Mouse (Mus musculus) lung, adult 2 months (tissue): ENCODE results near the gene Spns2. TPM values are rescaled to one million over a fixed set of nuclear protein-coding genes. Genes with fewer than 3 reads are reported as not detected.

Source experiments
- DNase-seq: peaks from one replicate; pipeline ENCODE4 v3.0.0; 2022
- H3K4me1 ChIP-seq: fragments of 200-500 bp; 2 replicates; pipeline ENCODE4 v1.6.1; 2011; ENCODE audit warnings: low read length; ENCODE audit not compliant: control insufficient read depth, insufficient read depth
- H3K4me3 ChIP-seq: fragments of 200-500 bp; replicated peaks from 2 replicates; pipeline ENCODE3; 2011; ENCODE audit warnings: low read depth, mild to moderate bottlenecking, control low read depth, low read length; ENCODE audit errors: extremely low read depth
- CTCF ChIP-seq: fragments of 200-500 bp; IDR thresholded peaks from 2 replicates; pipeline ENCODE4 v1.5.1; 2011; ENCODE audit warnings: mild to moderate bottlenecking, low read length, control low read depth; ENCODE audit not compliant: insufficient read depth
- POLR2A ChIP-seq: fragments of 200-500 bp; IDR thresholded peaks from 2 replicates; pipeline ENCODE4 v1.6.1; 2011; ENCODE audit warnings: low read depth, mild to moderate bottlenecking, control low read depth, low read length, borderline replicate concordance; ENCODE audit errors: extremely low read depth
- WGBS: fragments of 180-500 bp; shearing (Covaris S2); methylation state at CpG from one replicate; pipeline ENCODE4 v1.1.7; 2018; 5-methylcytosine and 5-hydroxymethylcytosine counted together
- polyA plus RNA-seq: library from polyadenylated mRNA; depleted of rRNA; stranded (reverse); fragments of >200 nt; gene quantifications from 2 replicates; pipeline ENCODE4 v1.2.3, GENCODE M21; 2012; rRNA removed

Gene Spns2
- 103 and 126 TPM in 2 replicates for polyA plus RNA-seq

DNA sequence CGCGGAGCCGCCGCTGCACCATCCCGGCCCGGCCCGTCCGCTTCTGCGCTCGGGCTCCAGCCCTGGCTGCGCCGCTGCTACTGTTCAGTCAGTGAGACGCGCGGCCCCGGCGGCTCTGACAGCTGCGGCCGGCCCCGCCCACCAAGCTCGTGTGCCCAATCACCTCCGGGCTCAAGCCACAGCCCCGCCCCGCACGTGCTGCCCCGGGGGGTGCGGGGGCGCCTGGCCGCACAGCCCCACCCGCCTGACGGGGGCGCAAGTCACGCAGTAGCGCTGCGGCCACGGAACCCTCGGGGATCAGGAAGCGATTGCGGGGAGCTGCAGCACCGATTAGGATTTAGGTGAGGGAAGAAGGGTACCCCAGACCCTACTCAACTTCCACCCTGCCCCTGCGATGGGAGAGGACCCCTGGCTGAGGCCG is at the start of gene Spns2:
Gene Spns2 (minus strand): TSS at position 24 of the 421 bp plus-strand sequence.
- peak; percentile 70; the same call in 1 of the 2 replicates for TF ChIP-seq POLR2A
- 0 out of 2 replicates have a peak, but pooled peaks have one; percentile 7 for TF ChIP-seq CTCF

DNA sequence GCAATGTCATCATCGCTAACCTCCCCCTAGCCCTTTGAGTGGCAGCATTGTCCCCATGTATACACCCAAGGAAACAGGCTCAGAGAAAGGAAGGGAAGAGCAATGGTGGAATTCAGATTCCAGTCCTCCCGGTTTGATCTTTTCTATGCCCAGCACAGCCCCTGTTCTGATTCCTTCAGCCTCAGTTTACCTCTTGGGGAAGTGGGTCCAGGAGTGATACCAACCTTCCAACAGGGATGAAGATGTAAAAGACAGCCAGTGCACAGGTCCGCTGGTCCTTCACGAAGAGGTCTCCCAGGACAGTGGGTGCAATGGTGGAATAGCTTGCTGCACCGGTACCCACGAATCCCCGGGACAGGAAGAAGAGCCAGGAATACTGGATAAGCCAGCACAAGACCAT is 49.1 kb upstream of the Spns2 start:
- DNase-seq, result no peak
- Histone ChIP-seq H3K4me1 (no peaks in the 10 kb centered on the region), H3K4me3 (no peak overlapping the region)
- WGBS, result 93% methylated on average over 7 of the region's 7 CpGs
- TF ChIP-seq POLR2A, result no peak
- no peak for TF ChIP-seq CTCF

More for the DNA sequence above, at the start of gene Spns2:
- WGBS, result under 1% methylated on average over 38 of the region's 42 CpGs
- H3K4me3 ChIP-seq, result peak within 1 kb of the TSS; percentile 63
- peak; percentile 90 for DNase-seq
- peaks cover 11% of the 10 kb centered on the region for H3K4me1 ChIP-seq

DNA sequence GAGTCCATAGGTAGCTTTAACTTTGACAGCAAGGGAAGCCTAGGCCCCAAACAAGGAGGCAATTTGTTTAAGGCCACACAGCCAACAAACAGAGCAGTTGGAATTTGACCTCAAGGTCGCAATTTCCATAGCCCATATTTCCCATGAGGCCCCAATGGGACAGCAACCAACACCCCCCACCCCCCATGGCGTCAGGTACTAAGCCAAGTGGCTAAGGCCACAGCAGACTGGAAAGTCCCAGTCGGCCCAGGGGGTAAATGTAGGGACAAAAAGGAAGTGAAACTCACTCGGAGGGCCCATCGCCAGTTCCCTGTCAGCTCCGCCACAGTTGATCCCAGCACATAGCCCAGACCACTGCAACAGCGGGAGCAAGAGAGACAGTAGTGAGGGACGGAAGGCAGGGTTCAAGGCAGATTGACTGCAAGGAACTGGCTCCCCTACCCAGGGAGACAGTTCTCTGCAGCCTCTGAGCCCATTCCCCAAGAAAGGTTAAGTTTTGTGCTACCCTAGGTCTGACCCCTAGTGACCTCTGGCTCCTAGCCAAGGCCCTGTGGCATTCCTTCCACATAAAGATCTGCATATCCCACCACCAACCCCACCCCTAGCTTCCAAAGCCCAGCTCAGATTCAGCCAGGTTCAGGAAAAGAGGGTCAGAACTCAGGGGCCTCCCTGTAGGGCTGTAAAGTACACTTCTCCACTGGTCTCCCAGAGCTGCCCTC is 48.5 kb upstream of the Spns2 start:
- TF ChIP-seq CTCF (no peak), POLR2A (no peak)
- no peaks in the 10 kb centered on the region for H3K4me1 ChIP-seq
- 47% methylated on average over 8 of the region's 8 CpGs for WGBS
- no peak for DNase-seq
- no peak overlapping the region for H3K4me3 ChIP-seq

DNA sequence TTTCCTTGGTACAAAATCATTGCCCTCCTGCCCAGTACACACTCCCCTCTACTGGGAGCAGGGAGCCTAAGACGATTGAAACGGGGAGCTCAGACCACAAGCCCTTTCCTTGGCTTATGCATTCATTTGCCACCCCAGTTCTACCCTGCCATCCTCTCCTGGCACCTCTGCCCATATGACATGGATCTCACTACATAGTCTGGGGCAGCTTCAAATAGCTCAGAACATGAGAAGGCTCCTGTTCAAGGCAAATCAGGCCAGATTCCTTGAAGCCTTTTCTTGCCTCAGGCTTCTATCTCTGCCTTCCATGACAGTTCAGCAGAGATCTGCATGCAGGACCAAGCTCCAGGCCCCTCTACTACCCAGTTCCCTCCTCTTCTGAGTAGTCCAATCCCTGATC is 47.8 kb upstream of the Spns2 start:
- no peak for TF ChIP-seq CTCF
- no peak for TF ChIP-seq POLR2A
- no peak overlapping the region for H3K4me3 ChIP-seq
- DNase-seq, result no peak
- 94% methylated on average over 2 of the region's 2 CpGs for WGBS
- H3K4me1 ChIP-seq, result no peaks in the 10 kb centered on the region

DNA sequence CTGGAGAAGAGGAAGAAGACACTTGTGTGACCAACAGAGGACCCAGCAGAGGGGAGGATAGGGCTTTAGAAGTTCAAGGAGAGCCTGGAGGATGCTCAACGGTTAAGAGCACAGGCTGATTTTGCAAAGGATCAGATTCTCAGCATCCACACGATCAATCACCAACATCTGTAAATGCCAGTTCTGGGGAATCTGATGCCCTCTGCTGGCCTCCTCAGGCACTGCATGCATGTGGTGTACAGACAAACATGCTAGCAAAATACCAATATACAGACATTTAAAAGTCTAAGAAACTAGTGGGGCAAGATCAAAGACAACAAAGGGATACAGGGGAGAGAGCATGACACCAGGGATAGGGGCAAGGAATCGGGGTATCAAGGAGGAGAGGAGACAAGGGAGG is 45.8 kb upstream of the Spns2 start:
- 83% methylated on average over 3 of the region's 3 CpGs for WGBS
- TF ChIP-seq CTCF (peak; percentile 58), POLR2A (no peak)
- DNase-seq, result no peak
- Histone ChIP-seq H3K4me3 (no peak overlapping the region), H3K4me1 (no peaks in the 10 kb centered on the region)

DNA sequence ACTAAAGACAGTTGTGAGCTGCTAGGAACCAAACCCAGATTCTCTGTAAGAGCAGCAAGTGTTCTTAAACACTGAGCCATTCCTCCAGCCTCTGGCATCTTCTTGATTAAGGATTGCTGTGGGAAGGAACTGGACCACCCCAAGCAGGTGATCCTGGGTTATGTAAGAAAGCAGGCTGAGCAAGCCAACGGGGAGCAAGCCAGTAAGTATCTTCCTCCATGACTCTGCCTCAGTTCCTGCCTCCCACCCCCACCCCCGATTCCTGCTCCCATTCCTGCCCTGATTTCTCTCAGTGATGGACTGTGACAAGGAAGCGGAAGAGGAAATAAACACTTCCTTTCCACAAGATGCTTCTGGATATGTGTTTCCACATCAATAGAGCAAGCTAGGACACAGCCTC is 43.2 kb upstream of the Spns2 start:
- WGBS, result 61% methylated on average over 3 of the region's 3 CpGs
- DNase-seq, result no peak
- Histone ChIP-seq H3K4me1 (no peaks in the 10 kb centered on the region), H3K4me3 (no peak overlapping the region)
- no peak for TF ChIP-seq POLR2A
- TF ChIP-seq CTCF, result no peak

DNA sequence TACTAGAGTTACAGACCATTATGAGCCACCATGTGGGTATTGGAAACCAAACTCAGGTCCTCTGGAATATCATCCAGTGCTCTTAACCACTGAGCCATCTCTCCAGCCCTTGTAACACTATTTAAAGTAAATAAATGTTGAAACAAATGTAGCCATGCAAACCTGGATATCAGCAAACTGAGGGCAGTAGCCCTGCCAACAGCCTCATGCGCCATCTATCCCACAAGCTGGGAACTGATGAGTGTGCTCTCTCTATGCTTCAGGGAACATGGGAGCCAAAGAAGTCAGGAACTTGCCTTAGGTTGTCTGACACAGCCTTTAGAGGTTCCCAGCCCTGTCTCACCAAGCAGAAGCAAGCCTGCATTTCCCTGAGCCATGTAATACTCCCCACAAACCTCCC is 41.9 kb upstream of the Spns2 start:
- peak; percentile 50; the same call in 1 of the 2 replicates for TF ChIP-seq CTCF
- no peak for TF ChIP-seq POLR2A
- DNase-seq, result no peak
- no peak overlapping the region for H3K4me3 ChIP-seq
- 68% methylated on average over 1 of the region's 1 CpGs for WGBS
- H3K4me1 ChIP-seq, result no peaks in the 10 kb centered on the region

DNA sequence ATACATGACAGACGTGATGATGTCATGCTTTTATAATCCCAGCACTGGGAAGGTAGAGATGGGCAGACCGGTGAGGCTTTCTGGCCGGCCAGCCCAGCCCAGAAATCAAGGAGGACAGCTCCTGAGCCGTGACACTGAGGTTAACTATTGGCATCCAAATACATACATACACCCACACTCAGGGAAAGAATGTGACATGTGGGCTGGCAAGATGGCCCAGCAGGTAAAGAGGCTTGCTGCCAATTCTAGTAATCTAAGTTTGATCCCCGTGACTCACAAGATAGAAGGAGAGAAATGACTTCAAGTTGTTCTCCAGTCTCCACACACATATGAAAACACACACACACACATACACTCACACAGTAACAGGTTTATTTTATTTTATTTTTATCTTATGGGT is 41.4 kb upstream of the Spns2 start:
- Histone ChIP-seq H3K4me3 (no peak overlapping the region), H3K4me1 (no peaks in the 10 kb centered on the region)
- 84% methylated on average over 5 of the region's 5 CpGs for WGBS
- TF ChIP-seq CTCF, result no peak
- no peak for TF ChIP-seq POLR2A
- DNase-seq, result no peak

DNA sequence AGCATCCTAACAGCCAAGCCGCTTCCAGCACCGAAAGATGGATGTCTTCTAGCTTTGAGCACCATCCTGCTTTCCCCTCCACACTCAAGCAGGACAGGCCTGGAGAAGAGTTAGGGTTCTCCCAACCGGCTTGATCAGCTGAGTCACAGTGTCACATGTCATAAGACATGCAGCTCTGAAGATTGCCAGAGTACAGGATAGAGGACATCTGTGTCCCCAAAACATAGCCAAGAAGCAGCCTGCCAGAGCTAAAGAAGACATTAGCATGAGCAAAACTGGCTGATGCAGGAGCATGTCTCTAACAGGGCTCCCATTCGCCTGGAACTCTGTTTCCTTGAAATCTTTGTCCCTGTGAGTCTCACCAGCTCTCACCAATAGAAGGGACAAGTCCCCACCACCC is 36.5 kb upstream of the Spns2 start:
- no peak overlapping the region for H3K4me3 ChIP-seq

DNA sequence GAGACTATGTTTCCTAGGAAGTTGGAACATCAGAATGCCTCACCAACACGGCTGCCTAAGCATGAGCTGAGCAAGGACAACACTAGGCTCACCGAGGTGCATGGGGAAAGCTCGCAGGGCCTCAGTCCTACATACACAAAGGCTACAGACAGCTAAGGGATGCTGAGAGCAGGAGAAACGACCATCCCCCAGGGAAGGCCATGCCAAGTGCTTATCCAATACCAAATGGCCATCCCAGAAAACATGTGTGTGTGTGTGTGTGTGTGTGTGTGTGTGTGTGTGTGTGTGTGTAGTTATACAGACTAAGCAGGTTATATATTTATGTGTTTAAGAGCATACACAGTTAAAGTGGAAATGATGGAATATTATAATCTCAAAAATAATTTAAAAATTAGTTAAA is 34.0 kb upstream of the Spns2 start:
- H3K4me1 ChIP-seq, result peaks cover 8% of the 10 kb centered on the region; the same call in 1 of the 2 replicates
- TF ChIP-seq CTCF, result no peak
- no peak for DNase-seq
- WGBS, result 60% methylated on average over 4 of the region's 4 CpGs
- no peak overlapping the region for H3K4me3 ChIP-seq

More for the DNA sequence above, 36.5 kb upstream of the Spns2 start:
- H3K4me1 ChIP-seq, result peaks cover 8% of the 10 kb centered on the region; the same call in 1 of the 2 replicates
- WGBS, result 84% methylated on average over 4 of the region's 4 CpGs
- DNase-seq, result no peak
- TF ChIP-seq CTCF (no peak), POLR2A (no peak)
